Mouse (Mus musculus): ENCODE measurements around the gene Nme1. TPM values are rescaled to one million over a fixed set of nuclear protein-coding genes. Genes with fewer than 3 reads are reported as not detected.

Nme1 gene
- total RNA-seq (2014; rRNA removed; ENCODE audit: low replicate concordance) (17.2 and 46.8 TPM in 2 replicates), polyA plus RNA-seq (2015; fragmentation: Nextera tagmentation; extraction: Ambion mirVana) (56.1 and 63.1 TPM in 2 replicates)

- peak within 1 kb of the TSS; percentile 79 for H3K4me3 ChIP-seq (ENCODE audit: low read depth, low read length)
- peak; percentile 97 for ATAC-seq (ENCODE audit: insufficient read depth, low read depth)
- no peaks in the 10 kb centered on the region for H3K9me3 ChIP-seq (replicated peaks; ENCODE audit: control insufficient read depth, low read length)
- peaks cover 25% of the 10 kb centered on the region for H3K36me3 ChIP-seq (replicated peaks; ENCODE audit: control insufficient read depth, insufficient read depth, low read length)
- peak within 1 kb of the TSS; percentile 80 for H3K27ac ChIP-seq (ENCODE audit: low read depth)
- 0% methylated on average over 40 of the region's 40 CpGs for WGBS
- peak within 1 kb of the TSS; percentile 51 for H3K9ac ChIP-seq (replicated peaks; ENCODE audit: low read depth, low read length)
- TF ChIP-seq EP300 (IDR thresholded peaks at IDR 0.05; ENCODE audit: low read depth) (peak; percentile 98), CTCF (IDR thresholded peaks at IDR 0.05; ENCODE audit: low read depth) (peak; percentile 94)
- peak; percentile 98 for DNase-seq (ENCODE audit: low spot score)
- H3K4me2 ChIP-seq (ENCODE audit: low read depth, low read length), result peak within 1 kb of the TSS; percentile 90
- peaks cover 6% of the 10 kb centered on the region; the same call in 1 of the 2 replicates for H3K4me1 ChIP-seq (ENCODE audit: control insufficient read depth, insufficient read depth)
- no peaks in the 10 kb centered on the region for H3K27me3 ChIP-seq (ENCODE audit: control insufficient read depth, insufficient read depth, low read length)
These were observed at the start of gene Nme1, which contains the start of gene Gm20390 for GRCm38 (mm10) chr11:93968005-93968847. Gene Nme1 (minus strand): TSS chr11:93968521. Gene Gm20390 (minus strand): TSS chr11:93968293.

- no peak for DNase-seq (ENCODE audit: low spot score)
- Histone ChIP-seq H3K4me3 (ENCODE audit: low read depth, low read length) (no peak overlapping the region), H3K36me3 (replicated peaks; ENCODE audit: control insufficient read depth, insufficient read depth, low read length) (no peaks in the 10 kb centered on the region), H3K27me3 (ENCODE audit: control insufficient read depth, insufficient read depth, low read length) (no peaks in the 10 kb centered on the region), H3K9ac (replicated peaks; ENCODE audit: low read depth, low read length) (no peak overlapping the region), H3K27ac (ENCODE audit: low read depth) (no peak overlapping the region), H3K4me1 (ENCODE audit: control insufficient read depth, insufficient read depth) (no peaks in the 10 kb centered on the region), H3K9me3 (replicated peaks; ENCODE audit: control insufficient read depth, low read length) (no peaks in the 10 kb centered on the region), H3K4me2 (ENCODE audit: low read depth, low read length) (no peak overlapping the region)
- no peak for TF ChIP-seq EP300 (IDR thresholded peaks at IDR 0.05; ENCODE audit: low read depth)
- TF ChIP-seq CTCF (IDR thresholded peaks at IDR 0.05; ENCODE audit: low read depth), result no peak
- no peak for ATAC-seq (ENCODE audit: insufficient read depth, low read depth)
- WGBS, result 93% methylated on average over 2 of the region's 2 CpGs
These were observed 35.0 kb upstream of the Nme1 start for GRCm38 (mm10) chr11:94003346-94003745.

- no peak overlapping the region for H3K4me3 ChIP-seq (ENCODE audit: low read depth, low read length)
- no peaks in the 10 kb centered on the region for H3K36me3 ChIP-seq (replicated peaks; ENCODE audit: control insufficient read depth, insufficient read depth, low read length)
- ATAC-seq (ENCODE audit: insufficient read depth, low read depth) (no peak), DNase-seq (ENCODE audit: low spot score) (no peak)
- no peak overlapping the region for H3K27ac ChIP-seq (ENCODE audit: low read depth)
- H3K4me2 ChIP-seq (ENCODE audit: low read depth, low read length), result no peak overlapping the region
- TF ChIP-seq CTCF (IDR thresholded peaks at IDR 0.05; ENCODE audit: low read depth), result no peak
- no peak for TF ChIP-seq EP300 (IDR thresholded peaks at IDR 0.05; ENCODE audit: low read depth)
- H3K9ac ChIP-seq (replicated peaks; ENCODE audit: low read depth, low read length), result no peak overlapping the region
- no peaks in the 10 kb centered on the region for H3K9me3 ChIP-seq (replicated peaks; ENCODE audit: control insufficient read depth, low read length)
- peaks cover 7% of the 10 kb centered on the region for H3K4me1 ChIP-seq (ENCODE audit: control insufficient read depth, insufficient read depth)
- no peaks in the 10 kb centered on the region for H3K27me3 ChIP-seq (ENCODE audit: control insufficient read depth, insufficient read depth, low read length)
These were observed 31.0 kb upstream of the Nme1 start for GRCm38 (mm10) chr11:93999276-93999675.

GRCm38 (mm10) chr11:93997141-93997775, 28.9 kb upstream of the Nme1 start:
- H3K36me3 ChIP-seq (replicated peaks; ENCODE audit: control insufficient read depth, insufficient read depth, low read length), result no peaks in the 10 kb centered on the region
- H3K4me1 ChIP-seq (ENCODE audit: control insufficient read depth, insufficient read depth), result peaks cover 8% of the 10 kb centered on the region
- H3K4me3 ChIP-seq (ENCODE audit: low read depth, low read length), result peak overlapping the region; percentile 86
- peak overlapping the region; percentile 96; the same call in 1 of the 2 replicates for H3K27ac ChIP-seq (ENCODE audit: low read depth)
- DNase-seq (ENCODE audit: low spot score) (peak; percentile 50), ATAC-seq (ENCODE audit: insufficient read depth, low read depth) (no peak)
- no peak for TF ChIP-seq CTCF (IDR thresholded peaks at IDR 0.05; ENCODE audit: low read depth)
- H3K9ac ChIP-seq (replicated peaks; ENCODE audit: low read depth, low read length), result peak overlapping the region; percentile 96
- H3K4me2 ChIP-seq (ENCODE audit: low read depth, low read length), result peak overlapping the region; percentile 86
- no peaks in the 10 kb centered on the region for H3K9me3 ChIP-seq (replicated peaks; ENCODE audit: control insufficient read depth, low read length)
- no peaks in the 10 kb centered on the region for H3K27me3 ChIP-seq (ENCODE audit: control insufficient read depth, insufficient read depth, low read length)
- 26% methylated on average over 13 of the region's 13 CpGs for WGBS

- Histone ChIP-seq H3K9ac (replicated peaks; ENCODE audit: low read depth, low read length) (peak overlapping the region; percentile 96), H3K9me3 (replicated peaks; ENCODE audit: control insufficient read depth, low read length) (no peaks in the 10 kb centered on the region), H3K4me3 (ENCODE audit: low read depth, low read length) (peak overlapping the region; percentile 86), H3K36me3 (replicated peaks; ENCODE audit: control insufficient read depth, insufficient read depth, low read length) (no peaks in the 10 kb centered on the region), H3K27ac (ENCODE audit: low read depth) (peak overlapping the region; percentile 96), H3K27me3 (ENCODE audit: control insufficient read depth, insufficient read depth, low read length) (no peaks in the 10 kb centered on the region), H3K4me1 (ENCODE audit: control insufficient read depth, insufficient read depth) (peaks cover 8% of the 10 kb centered on the region), H3K4me2 (ENCODE audit: low read depth, low read length) (peak overlapping the region; percentile 86)
- ATAC-seq (ENCODE audit: insufficient read depth, low read depth) (peak; percentile 9), DNase-seq (ENCODE audit: low spot score) (peak; percentile 57)
- WGBS, result under 1% methylated on average over 58 of the region's 58 CpGs
- TF ChIP-seq CTCF (IDR thresholded peaks at IDR 0.05; ENCODE audit: low read depth) (peak; percentile 16; the same call in 1 of the 2 replicates), EP300 (IDR thresholded peaks at IDR 0.05; ENCODE audit: low read depth) (no peak)
These were observed 28.2 kb upstream of the Nme1 start for GRCm38 (mm10) chr11:93996306-93997140.

Measured in heart, postnatal 0 days (tissue).